Mouse (Mus musculus): ENCODE measurements around the gene Cdk2. TPM values are rescaled to one million over a fixed set of nuclear protein-coding genes. Genes with fewer than 3 reads are reported as not detected.

Gene Cdk2
- total and polyA plus RNA-seq, 2 experiments, result 4.7 to 8.3 TPM

GRCm38 (mm10) chr10:128695411-128695991 is 9.3 kb downstream of the Cdk2 start:
- peaks cover 5% of the 10 kb centered on the region; the same call in 1 of the 2 replicates for H3K79me2 ChIP-seq (ENCODE audit: control insufficient read depth, insufficient read depth, low read length)
- DNase-seq (ENCODE audit: extremely low read depth, low read depth, low spot score), result peak; percentile 28
- H3K9ac ChIP-seq (ENCODE audit: low read depth, low read length), result peak overlapping the region; percentile 88
- H3K4me1 ChIP-seq (ENCODE audit: control insufficient read depth, insufficient read depth, low read length), result peaks cover 6% of the 10 kb centered on the region; the same call in 1 of the 2 replicates
- WGBS, result under 1% methylated on average over 18 of the region's 22 CpGs
- H3K27ac ChIP-seq (replicated peaks; ENCODE audit: insufficient read depth, low read depth, low read length), result peak overlapping the region; percentile 81
- no peaks in the 10 kb centered on the region; the same call in 1 of the 2 replicates for H3K36me3 ChIP-seq (ENCODE audit: control insufficient read depth, insufficient read depth, low read length)
- H3K27me3 ChIP-seq (ENCODE audit: control insufficient read depth, insufficient read depth, low read length), result no peaks in the 10 kb centered on the region
- H3K4me3 ChIP-seq (ENCODE audit: insufficient read depth, low read depth, low read length), result peak overlapping the region; percentile 81
- TF ChIP-seq CTCF (IDR thresholded peaks at IDR 0.05; ENCODE audit: low read depth, low read length) (no peak), POLR2A (IDR thresholded peaks at IDR 0.05; ENCODE audit: extremely low read depth, insufficient read depth, low read length) (no peak)

- H3K79me2 ChIP-seq (ENCODE audit: control insufficient read depth, insufficient read depth, low read length), result no peaks in the 10 kb centered on the region
- under 1% methylated on average over 9 of the region's 9 CpGs for WGBS
- peaks cover 12% of the 10 kb centered on the region for H3K36me3 ChIP-seq (ENCODE audit: control insufficient read depth, insufficient read depth, low read length)
- no peaks in the 10 kb centered on the region for H3K27me3 ChIP-seq (ENCODE audit: control insufficient read depth, insufficient read depth, low read length)
- peak overlapping the region; percentile 73 for H3K4me3 ChIP-seq (ENCODE audit: insufficient read depth, low read depth, low read length)
- H3K9ac ChIP-seq (ENCODE audit: low read depth, low read length), result peak overlapping the region; percentile 75
- H3K4me1 ChIP-seq (ENCODE audit: control insufficient read depth, insufficient read depth, low read length), result peaks cover 3% of the 10 kb centered on the region
- DNase-seq (ENCODE audit: extremely low read depth, low read depth, low spot score), result peak; percentile 68
- peak overlapping the region; percentile 89 for H3K27ac ChIP-seq (replicated peaks; ENCODE audit: insufficient read depth, low read depth, low read length)
- TF ChIP-seq POLR2A (IDR thresholded peaks at IDR 0.05; ENCODE audit: extremely low read depth, insufficient read depth, low read length) (no peak), CTCF (IDR thresholded peaks at IDR 0.05; ENCODE audit: low read depth, low read length) (peak; percentile 50; the same call in 1 of the 2 replicates)
Observed at GRCm38 (mm10) chr10:128674469-128675008, 30.3 kb downstream of the Cdk2 start.

- Histone ChIP-seq H3K4me1 (ENCODE audit: control insufficient read depth, insufficient read depth, low read length) (peaks cover 5% of the 10 kb centered on the region), H3K27me3 (ENCODE audit: control insufficient read depth, insufficient read depth, low read length) (no peaks in the 10 kb centered on the region), H3K4me3 (ENCODE audit: insufficient read depth, low read depth, low read length) (peak within 1 kb of the TSS; percentile 73), H3K9ac (ENCODE audit: low read depth, low read length) (peak within 1 kb of the TSS; percentile 75), H3K27ac (replicated peaks; ENCODE audit: insufficient read depth, low read depth, low read length) (peak within 1 kb of the TSS; percentile 89), H3K79me2 (ENCODE audit: control insufficient read depth, insufficient read depth, low read length) (no peaks in the 10 kb centered on the region), H3K36me3 (ENCODE audit: control insufficient read depth, insufficient read depth, low read length) (peaks cover 12% of the 10 kb centered on the region)
- peak; percentile 81 for TF ChIP-seq POLR2A (IDR thresholded peaks at IDR 0.05; ENCODE audit: extremely low read depth, insufficient read depth, low read length)
- no peak for TF ChIP-seq CTCF (IDR thresholded peaks at IDR 0.05; ENCODE audit: low read depth, low read length)
- WGBS, result under 1% methylated on average over 59 of the region's 60 CpGs
- peak; percentile 82 for DNase-seq (ENCODE audit: extremely low read depth, low read depth, low spot score)
Observed at GRCm38 (mm10) chr10:128673763-128674468, 30.9 kb downstream of the Cdk2 start, which contains the start of gene Suox. Gene Suox, minus strand, starts transcription at chr10:128674073.

GRCm38 (mm10) chr10:128671148-128671547 is 33.7 kb downstream of the Cdk2 start:
- 96% methylated on average over 9 of the region's 9 CpGs for WGBS
- Histone ChIP-seq H3K4me3 (ENCODE audit: insufficient read depth, low read depth, low read length) (no peak overlapping the region), H3K9ac (ENCODE audit: low read depth, low read length) (no peak overlapping the region), H3K79me2 (ENCODE audit: control insufficient read depth, insufficient read depth, low read length) (no peaks in the 10 kb centered on the region), H3K27ac (replicated peaks; ENCODE audit: insufficient read depth, low read depth, low read length) (no peak overlapping the region), H3K36me3 (ENCODE audit: control insufficient read depth, insufficient read depth, low read length) (peaks cover 12% of the 10 kb centered on the region), H3K27me3 (ENCODE audit: control insufficient read depth, insufficient read depth, low read length) (no peaks in the 10 kb centered on the region), H3K4me1 (ENCODE audit: control insufficient read depth, insufficient read depth, low read length) (peaks cover 5% of the 10 kb centered on the region)
- TF ChIP-seq POLR2A (IDR thresholded peaks at IDR 0.05; ENCODE audit: extremely low read depth, insufficient read depth, low read length) (no peak), CTCF (IDR thresholded peaks at IDR 0.05; ENCODE audit: low read depth, low read length) (no peak)
- DNase-seq (ENCODE audit: extremely low read depth, low read depth, low spot score), result no peak

GRCm38 (mm10) chr10:128668790-128669672 is 35.8 kb downstream of the Cdk2 start:
- Histone ChIP-seq H3K4me1 (ENCODE audit: control insufficient read depth, insufficient read depth, low read length) (peaks cover 5% of the 10 kb centered on the region), H3K9ac (ENCODE audit: low read depth, low read length) (peak overlapping the region; percentile 72), H3K36me3 (ENCODE audit: control insufficient read depth, insufficient read depth, low read length) (peaks cover 12% of the 10 kb centered on the region), H3K27me3 (ENCODE audit: control insufficient read depth, insufficient read depth, low read length) (no peaks in the 10 kb centered on the region), H3K79me2 (ENCODE audit: control insufficient read depth, insufficient read depth, low read length) (no peaks in the 10 kb centered on the region), H3K4me3 (ENCODE audit: insufficient read depth, low read depth, low read length) (peak overlapping the region; percentile 93), H3K27ac (replicated peaks; ENCODE audit: insufficient read depth, low read depth, low read length) (no peak overlapping the region)
- 2% methylated on average over 42 of the region's 42 CpGs for WGBS
- no peak for TF ChIP-seq POLR2A (IDR thresholded peaks at IDR 0.05; ENCODE audit: extremely low read depth, insufficient read depth, low read length)
- no peak for TF ChIP-seq CTCF (IDR thresholded peaks at IDR 0.05; ENCODE audit: low read depth, low read length)
- DNase-seq (ENCODE audit: extremely low read depth, low read depth, low spot score), result no peak

All from liver, adult 2 months (tissue).